Mouse (Mus musculus): Measurements from ENCODE around the gene Parn. TPM values are rescaled to one million over a fixed set of nuclear protein-coding genes. Genes with fewer than 3 reads are reported as not detected.

Parn gene
- total and polyA plus RNA-seq, 3 experiments: 26.7 to 160 (median 38.2) TPM

GRCm38 (mm10) chr16:13628345-13628744, 39.6 kb downstream of the Parn start:
- H3K4me3 ChIP-seq (ENCODE audit: control insufficient read depth in 1 of 2, insufficient read depth in 1 of 2, low read depth in 2 of 2, low read length in 2 of 2): no peak overlapping the region
- no peaks in the 10 kb centered on the region for H3K27me3 ChIP-seq (ENCODE audit: control insufficient read depth in 1 of 2, insufficient read depth in 2 of 2, low read length in 2 of 2)
- no peaks in the 10 kb centered on the region; a peak in 1 of 4 replicates for H3K4me1 ChIP-seq (ENCODE audit: control insufficient read depth in 1 of 2, insufficient read depth in 2 of 2, low read length in 2 of 2)
- H3K9ac ChIP-seq (ENCODE audit: control insufficient read depth, low read depth, low read length, poor library complexity, severe bottlenecking): no peak overlapping the region
- no peak overlapping the region for H3K27ac ChIP-seq (ENCODE audit: control insufficient read depth, low read depth, low read length)
- H3K36me3 ChIP-seq (ENCODE audit: control insufficient read depth in 1 of 2, insufficient read depth in 2 of 2, low read length in 2 of 2): peaks cover 2 to 5% of the 10 kb centered on the region in 2 experiments; a peak in 3 of 4 replicates
- H3K79me2 ChIP-seq (ENCODE audit: control insufficient read depth, insufficient read depth, low read length, poor library complexity): no peaks in the 10 kb centered on the region
- TF ChIP-seq RAD21 (IDR thresholded peaks at IDR 0.05; ENCODE audit: low read depth, low read length) (peak; percentile 54), CTCF (IDR thresholded peaks at IDR 0.05 in 2 of 3, conservative IDR thresholded peaks at IDR 0.05 in 1 of 3; ENCODE audit: control insufficient read depth in 1 of 3, insufficient read depth in 1 of 3, low read depth in 2 of 3, low read length in 3 of 3, poor library complexity in 1 of 3, severe bottlenecking in 1 of 3) (peak; percentile 11 to 59 (median 32); a peak in 4 of 6 replicates), MYC (IDR thresholded peaks at IDR 0.05; ENCODE audit: low read depth, low read length) (0 out of 2 replicates have a peak, but pooled peaks have one; percentile 34), ZMIZ1 (IDR thresholded peaks at IDR 0.05; ENCODE audit: low read depth, low read length) (no peak), SMC3 (IDR thresholded peaks at IDR 0.05; ENCODE audit: low read depth, low read length) (peak; percentile 66)
- H3K9me3 ChIP-seq (replicated peaks; ENCODE audit: insufficient read depth, low read length): no peaks in the 10 kb centered on the region
- DNase-seq (ENCODE audit: low read depth, low spot score): peak; percentile 56

GRCm38 (mm10) chr16:13621745-13622507, 46.0 kb downstream of the Parn start:
- no peak overlapping the region for H3K27ac ChIP-seq (ENCODE audit: control insufficient read depth, low read depth, low read length)
- H3K36me3 ChIP-seq (ENCODE audit: control insufficient read depth in 1 of 2, insufficient read depth in 2 of 2, low read length in 2 of 2): peaks cover 2 to 4% of the 10 kb centered on the region in 2 experiments; a peak in 2 of 4 replicates

GRCm38 (mm10) chr16:13620194-13620593, 47.8 kb downstream of the Parn start:
- Histone ChIP-seq H3K4me1 (ENCODE audit: control insufficient read depth in 1 of 2, insufficient read depth in 2 of 2, low read length in 2 of 2) (no peaks in the 10 kb centered on the region; a peak in 1 of 4 replicates), H3K27ac (ENCODE audit: control insufficient read depth, low read depth, low read length) (no peak overlapping the region), H3K27me3 (ENCODE audit: control insufficient read depth in 1 of 2, insufficient read depth in 2 of 2, low read length in 2 of 2) (no peaks in the 10 kb centered on the region), H3K9me3 (replicated peaks; ENCODE audit: insufficient read depth, low read length) (no peaks in the 10 kb centered on the region), H3K4me3 (ENCODE audit: control insufficient read depth in 1 of 2, insufficient read depth in 1 of 2, low read depth in 2 of 2, low read length in 2 of 2) (no peak overlapping the region), H3K36me3 (ENCODE audit: control insufficient read depth in 1 of 2, insufficient read depth in 2 of 2, low read length in 2 of 2) (peaks cover 2 to 3% of the 10 kb centered on the region in 2 experiments; a peak in 2 of 4 replicates), H3K79me2 (ENCODE audit: control insufficient read depth, insufficient read depth, low read length, poor library complexity) (no peaks in the 10 kb centered on the region), H3K9ac (ENCODE audit: control insufficient read depth, low read depth, low read length, poor library complexity, severe bottlenecking) (no peak overlapping the region)
- no peak for TF ChIP-seq UBTF (IDR thresholded peaks at IDR 0.05; ENCODE audit: borderline replicate concordance, insufficient read depth, low read depth, low read length)
- peak; percentile 8; the same call in 1 of the 2 replicates for TF ChIP-seq TAL1 (IDR thresholded peaks at IDR 0.05; ENCODE audit: low read length)
- no peak for DNase-seq (ENCODE audit: low read depth, low spot score)

More at GRCm38 (mm10) chr16:13621745-13622507, 46.0 kb downstream of the Parn start:
- DNase-seq (ENCODE audit: low read depth, low spot score): peak; percentile 30
- no peak overlapping the region for H3K9ac ChIP-seq (ENCODE audit: control insufficient read depth, low read depth, low read length, poor library complexity, severe bottlenecking)
- H3K27me3 ChIP-seq (ENCODE audit: control insufficient read depth in 1 of 2, insufficient read depth in 2 of 2, low read length in 2 of 2): no peaks in the 10 kb centered on the region
- H3K4me3 ChIP-seq (ENCODE audit: control insufficient read depth in 1 of 2, insufficient read depth in 1 of 2, low read depth in 2 of 2, low read length in 2 of 2): no peak overlapping the region
- TF ChIP-seq TCF12 (IDR thresholded peaks at IDR 0.05; ENCODE audit: low read depth, low read length) (peak; percentile 15; the same call in 1 of the 2 replicates), TAL1 (IDR thresholded peaks at IDR 0.05; ENCODE audit: low read length) (peak; percentile 48), NRF1 (IDR thresholded peaks at IDR 0.05; ENCODE audit: insufficient read depth, low read depth, low read length, poor library complexity, severe bottlenecking) (no peak)
- H3K9me3 ChIP-seq (replicated peaks; ENCODE audit: insufficient read depth, low read length): no peaks in the 10 kb centered on the region
- H3K4me1 ChIP-seq (ENCODE audit: control insufficient read depth in 1 of 2, insufficient read depth in 2 of 2, low read length in 2 of 2): no peaks in the 10 kb centered on the region; a peak in 1 of 4 replicates
- no peaks in the 10 kb centered on the region for H3K79me2 ChIP-seq (ENCODE audit: control insufficient read depth, insufficient read depth, low read length, poor library complexity)

Measured in MEL (cell line).